Mouse (Mus musculus): ENCODE data around the gene Rsrc2. TPM values are rescaled to one million over a fixed set of nuclear protein-coding genes. Genes with fewer than 3 reads are reported as not detected.

Gene Rsrc2
- total RNA-seq (2014; rRNA removed; ENCODE audit: low replicate concordance) (19.5 and 19.9 TPM in 2 replicates), polyA plus RNA-seq (2015; fragmentation: Nextera tagmentation; extraction: Ambion mirVana) (72.7 and 76.5 TPM in 2 replicates)

- H3K4me1 ChIP-seq (ENCODE audit: control insufficient read depth, insufficient read depth) = peaks cover 27% of the 10 kb centered on the region
- WGBS = under 1% methylated on average over 63 of the region's 63 CpGs
- peak; percentile 100 for DNase-seq (ENCODE audit: low spot score)
Observed at GRCm38 (mm10) chr5:123749065-123750064, at the start of gene Rsrc2, which contains the start of gene Kntc1. Rsrc2 (minus strand) TSS chr5:123749414. Kntc1 (plus strand) TSS chr5:123749716.

GRCm38 (mm10) chr5:123793081-123793480, 43.9 kb upstream of the Rsrc2 start:
- DNase-seq (ENCODE audit: low spot score) (no peak), ATAC-seq (ENCODE audit: insufficient read depth, low read depth) (no peak)
- Histone ChIP-seq H3K4me1 (ENCODE audit: control insufficient read depth, insufficient read depth) (no peaks in the 10 kb centered on the region), H3K36me3 (replicated peaks; ENCODE audit: control insufficient read depth, insufficient read depth, low read length) (peaks cover 64% of the 10 kb centered on the region), H3K9ac (replicated peaks; ENCODE audit: low read depth, low read length) (no peak overlapping the region), H3K9me3 (replicated peaks; ENCODE audit: control insufficient read depth, low read length) (no peaks in the 10 kb centered on the region), H3K27ac (ENCODE audit: low read depth) (no peak overlapping the region), H3K27me3 (ENCODE audit: control insufficient read depth, insufficient read depth, low read length) (no peaks in the 10 kb centered on the region), H3K4me2 (ENCODE audit: low read depth, low read length) (no peak overlapping the region), H3K4me3 (ENCODE audit: low read depth, low read length) (no peak overlapping the region)
- TF ChIP-seq CTCF (IDR thresholded peaks at IDR 0.05; ENCODE audit: low read depth) = no peak
- no peak for TF ChIP-seq EP300 (IDR thresholded peaks at IDR 0.05; ENCODE audit: low read depth)
- WGBS = 90% methylated on average over 2 of the region's 2 CpGs

More at GRCm38 (mm10) chr5:123749065-123750064, at the start of gene Rsrc2, which contains the start of gene Kntc1:
- Histone ChIP-seq H3K9ac (replicated peaks; ENCODE audit: low read depth, low read length) (peak within 1 kb of the TSS; percentile 87), H3K4me3 (ENCODE audit: low read depth, low read length) (peak within 1 kb of the TSS; percentile 68), H3K9me3 (replicated peaks; ENCODE audit: control insufficient read depth, low read length) (no peaks in the 10 kb centered on the region), H3K27me3 (ENCODE audit: control insufficient read depth, insufficient read depth, low read length) (no peaks in the 10 kb centered on the region), H3K4me2 (ENCODE audit: low read depth, low read length) (peak within 1 kb of the TSS; percentile 89), H3K27ac (ENCODE audit: low read depth) (peak within 1 kb of the TSS; percentile 99), H3K36me3 (replicated peaks; ENCODE audit: control insufficient read depth, insufficient read depth, low read length) (peaks cover 3% of the 10 kb centered on the region)
- TF ChIP-seq EP300 (IDR thresholded peaks at IDR 0.05; ENCODE audit: low read depth) (peak; percentile 71), CTCF (IDR thresholded peaks at IDR 0.05; ENCODE audit: low read depth) (peak; percentile 20; the same call in 1 of the 2 replicates)
- ATAC-seq (ENCODE audit: insufficient read depth, low read depth) = peak; percentile 98

GRCm38 (mm10) chr5:123788976-123789375, 39.8 kb upstream of the Rsrc2 start:
- no peak overlapping the region for H3K27ac ChIP-seq (ENCODE audit: low read depth)
- no peak overlapping the region for H3K9ac ChIP-seq (replicated peaks; ENCODE audit: low read depth, low read length)
- peaks cover 68% of the 10 kb centered on the region for H3K36me3 ChIP-seq (replicated peaks; ENCODE audit: control insufficient read depth, insufficient read depth, low read length)
- no peaks in the 10 kb centered on the region for H3K9me3 ChIP-seq (replicated peaks; ENCODE audit: control insufficient read depth, low read length)
- no peaks in the 10 kb centered on the region for H3K27me3 ChIP-seq (ENCODE audit: control insufficient read depth, insufficient read depth, low read length)
- no peak for DNase-seq (ENCODE audit: low spot score)
- TF ChIP-seq EP300 (IDR thresholded peaks at IDR 0.05; ENCODE audit: low read depth) (no peak), CTCF (IDR thresholded peaks at IDR 0.05; ENCODE audit: low read depth) (no peak)
- ATAC-seq (ENCODE audit: insufficient read depth, low read depth) = no peak
- no peaks in the 10 kb centered on the region for H3K4me1 ChIP-seq (ENCODE audit: control insufficient read depth, insufficient read depth)
- WGBS = 89% methylated on average over 7 of the region's 7 CpGs
- H3K4me2 ChIP-seq (ENCODE audit: low read depth, low read length) = no peak overlapping the region
- no peak overlapping the region for H3K4me3 ChIP-seq (ENCODE audit: low read depth, low read length)

DNA sequence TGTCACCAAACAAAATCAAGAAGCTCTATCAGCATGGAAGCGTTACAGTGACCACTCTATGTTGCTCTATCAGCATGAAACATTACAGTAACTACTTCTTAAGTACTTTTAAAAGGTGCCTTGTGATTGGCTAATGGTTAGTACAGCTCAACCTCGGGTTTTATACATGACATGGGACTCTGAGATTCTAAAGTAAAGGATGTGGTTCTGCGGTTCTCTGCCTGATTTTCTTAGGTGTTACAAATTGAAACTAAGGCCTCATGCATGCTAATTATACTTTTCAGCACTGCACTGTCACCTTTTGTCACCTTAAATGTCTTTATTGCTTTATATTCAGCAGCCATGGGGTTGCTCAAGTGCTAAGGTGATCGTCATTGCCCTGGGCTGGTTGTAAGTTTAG, 32.6 kb upstream of the Rsrc2 start:
- peaks cover 65% of the 10 kb centered on the region for H3K36me3 ChIP-seq (replicated peaks; ENCODE audit: control insufficient read depth, insufficient read depth, low read length)
- no peaks in the 10 kb centered on the region for H3K27me3 ChIP-seq (ENCODE audit: control insufficient read depth, insufficient read depth, low read length)
- WGBS = 91% methylated on average over 4 of the region's 4 CpGs
- no peaks in the 10 kb centered on the region for H3K9me3 ChIP-seq (replicated peaks; ENCODE audit: control insufficient read depth, low read length)
- no peak overlapping the region for H3K4me3 ChIP-seq (ENCODE audit: low read depth, low read length)
- no peak for DNase-seq (ENCODE audit: low spot score)
- no peak for ATAC-seq (ENCODE audit: insufficient read depth, low read depth)
- H3K4me2 ChIP-seq (ENCODE audit: low read depth, low read length) = no peak overlapping the region
- H3K4me1 ChIP-seq (ENCODE audit: control insufficient read depth, insufficient read depth) = no peaks in the 10 kb centered on the region
- no peak for TF ChIP-seq CTCF (IDR thresholded peaks at IDR 0.05; ENCODE audit: low read depth)
- no peak for TF ChIP-seq EP300 (IDR thresholded peaks at IDR 0.05; ENCODE audit: low read depth)
- H3K27ac ChIP-seq (ENCODE audit: low read depth) = no peak overlapping the region
- H3K9ac ChIP-seq (replicated peaks; ENCODE audit: low read depth, low read length) = no peak overlapping the region

- Histone ChIP-seq H3K36me3 (replicated peaks; ENCODE audit: control insufficient read depth, insufficient read depth, low read length) (peaks cover 62% of the 10 kb centered on the region), H3K9me3 (replicated peaks; ENCODE audit: control insufficient read depth, low read length) (no peaks in the 10 kb centered on the region), H3K4me2 (ENCODE audit: low read depth, low read length) (no peak overlapping the region), H3K27me3 (ENCODE audit: control insufficient read depth, insufficient read depth, low read length) (no peaks in the 10 kb centered on the region), H3K27ac (ENCODE audit: low read depth) (no peak overlapping the region), H3K9ac (replicated peaks; ENCODE audit: low read depth, low read length) (no peak overlapping the region), H3K4me1 (ENCODE audit: control insufficient read depth, insufficient read depth) (no peaks in the 10 kb centered on the region), H3K4me3 (ENCODE audit: low read depth, low read length) (no peak overlapping the region)
- TF ChIP-seq CTCF (IDR thresholded peaks at IDR 0.05; ENCODE audit: low read depth) (no peak), EP300 (IDR thresholded peaks at IDR 0.05; ENCODE audit: low read depth) (no peak)
- ATAC-seq (ENCODE audit: insufficient read depth, low read depth) (no peak), DNase-seq (ENCODE audit: low spot score) (no peak)
- 89% methylated on average over 8 of the region's 8 CpGs for WGBS
Observed at GRCm38 (mm10) chr5:123780716-123781115, 31.5 kb upstream of the Rsrc2 start.

Measured in heart, postnatal 0 days (tissue).